Mouse (Mus musculus): ENCODE data around the gene Tnn. TPM values are rescaled to one million over a fixed set of nuclear protein-coding genes. Genes with fewer than 3 reads are reported as not detected.

Gene Tnn
- polyA plus RNA-seq, 1 experiment from 2014 or later, result not detected

Other genes starting within 250 kb of the Tnn start
- gene 4930523C07Rik, start 109.2 kb downstream of the Tnn start, polyA plus RNA-seq (2016; fragmentation: Nextera tagmentation; extraction: Ambion mirVana), result 2.3 and 3.4 TPM in 2 replicates
- 240 and 251 TPM in 2 replicates for gene Mrps14, start 41.6 kb upstream of the Tnn start, polyA plus RNA-seq (2016; fragmentation: Nextera tagmentation; extraction: Ambion mirVana)
- gene Cacybp, start 59.3 kb upstream of the Tnn start, polyA plus RNA-seq (2016; fragmentation: Nextera tagmentation; extraction: Ambion mirVana), result 361 and 381 TPM in 2 replicates